Mouse (Mus musculus): ENCODE results near the gene Cpa1. TPM values are rescaled to one million over a fixed set of nuclear protein-coding genes. Genes with fewer than 3 reads are reported as not detected.

Gene Cpa1
- total and polyA plus RNA-seq, 3 experiments = not detected

- DNase-seq = peak; percentile 55
Measured at GRCm38 (mm10) chr6:30673764-30674561, 34.9 kb downstream of the Cpa1 start.

GRCm38 (mm10) chr6:30674714-30675280 is 35.8 kb downstream of the Cpa1 start:
- peak; percentile 22 for DNase-seq

GRCm38 (mm10) chr6:30675281-30675771 is 36.3 kb downstream of the Cpa1 start:
- peak; percentile 55 for DNase-seq

GRCm38 (mm10) chr6:30676506-30676905 is 37.5 kb downstream of the Cpa1 start:
- no peak for DNase-seq

- DNase-seq = no peak
Measured at GRCm38 (mm10) chr6:30677591-30677990, 38.6 kb downstream of the Cpa1 start.

GRCm38 (mm10) chr6:30678482-30678881 is 39.5 kb downstream of the Cpa1 start:
- no peak for DNase-seq

- DNase-seq = no peak
Measured at GRCm38 (mm10) chr6:30679567-30679966, 40.5 kb downstream of the Cpa1 start.

GRCm38 (mm10) chr6:30680442-30680841 is 41.4 kb downstream of the Cpa1 start:
- no peak for DNase-seq

- no peak for DNase-seq
Measured at GRCm38 (mm10) chr6:30681935-30682900, 43.2 kb downstream of the Cpa1 start.

GRCm38 (mm10) chr6:30684570-30684969 is 45.6 kb downstream of the Cpa1 start:
- no peak for DNase-seq

- no peak for DNase-seq
Measured at GRCm38 (mm10) chr6:30687198-30687597, 48.2 kb downstream of the Cpa1 start.

- DNase-seq = peak; percentile 29
Measured at GRCm38 (mm10) chr6:30692826-30693225, 53.8 kb downstream of the Cpa1 start.

GRCm38 (mm10) chr6:30693350-30693991 is 54.5 kb downstream of the Cpa1 start, which contains the start of gene Cep41:
Cep41 (minus strand) TSS chr6:30693749.
- peak; percentile 98 for DNase-seq

GRCm38 (mm10) chr6:30694209-30694608 is 55.2 kb downstream of the Cpa1 start:
- DNase-seq = no peak

Other genes with a start within 250 kb of the Cpa1 start
- gene Zc3hc1, start 248.2 kb upstream of the Cpa1 start, total RNA-seq (2021) = 10 to 100 TPM; 19.6 to 21.7 TPM
- gene Zc3hc1, start 248.2 kb upstream of the Cpa1 start, polyA plus RNA-seq (2012; rRNA removed) = 16.9 and 18.1 TPM in 2 replicates
- gene Klhdc10, start 237.3 kb upstream of the Cpa1 start, total RNA-seq (2021) = 10 to 100 TPM; 57.8 to 75.6 TPM
- gene Klhdc10, start 237.3 kb upstream of the Cpa1 start, polyA plus RNA-seq (2012; rRNA removed) = 14.1 and 15.7 TPM in 2 replicates
- gene Tmem209, start 129.4 kb upstream of the Cpa1 start, total RNA-seq (2021) = 10 to 100 TPM; 24.2 to 28.0 TPM
- 32.8 and 43.3 TPM in 2 replicates for gene Tmem209, start 129.4 kb upstream of the Cpa1 start, polyA plus RNA-seq (2012; rRNA removed)
- under 1 TPM in 1 of 2 experiments, not detected in 1; 0.28 TPM for gene Ssmem1, start 129.4 kb upstream of the Cpa1 start, total RNA-seq (2021)
- not detected in 2 replicates for gene Ssmem1, start 129.4 kb upstream of the Cpa1 start, polyA plus RNA-seq (2012; rRNA removed)
- under 1 TPM; 0.69 to 0.98 TPM for gene Cpa2, start 97.6 kb upstream of the Cpa1 start, total RNA-seq (2021)
- gene Cpa2, start 97.6 kb upstream of the Cpa1 start, polyA plus RNA-seq (2012; rRNA removed) = 0.10 TPM in 1 of 2 replicates, not detected in the other
- 1 to 10 TPM; 1.6 to 2.1 TPM for gene Cpa4, start 70.8 kb upstream of the Cpa1 start, total RNA-seq (2021)
- gene Cpa4, start 70.8 kb upstream of the Cpa1 start, polyA plus RNA-seq (2012; rRNA removed) = 0.94 and 1.1 TPM in 2 replicates
- gene Cpa5, start 28.2 kb upstream of the Cpa1 start, total RNA-seq (2021) = not detected
- gene Cpa5, start 28.2 kb upstream of the Cpa1 start, polyA plus RNA-seq (2012; rRNA removed) = not detected in 2 replicates
- 1 to 10 TPM; 5.9 to 9.3 TPM for gene Cep41, start 54.5 kb downstream of the Cpa1 start, total RNA-seq (2021)
- gene Cep41, start 54.5 kb downstream of the Cpa1 start, polyA plus RNA-seq (2012; rRNA removed) = 3.4 and 4.5 TPM in 2 replicates
- gene Mest, start 84.3 kb downstream of the Cpa1 start, total RNA-seq (2021) = 10 to 100 TPM; 32.3 to 58.6 TPM
- 209 and 411 TPM in 2 replicates for gene Mest, start 84.3 kb downstream of the Cpa1 start, polyA plus RNA-seq (2012; rRNA removed)

Data from adrenal gland, adult 2 months (tissue).